Mouse (Mus musculus): Measurements from ENCODE around the gene Dapk1. TPM values are rescaled to one million over a fixed set of nuclear protein-coding genes. Genes with fewer than 3 reads are reported as not detected.

Dapk1 gene
- total RNA-seq, 2 experiments from 2014 or later: 105 to 110 TPM

DNA sequence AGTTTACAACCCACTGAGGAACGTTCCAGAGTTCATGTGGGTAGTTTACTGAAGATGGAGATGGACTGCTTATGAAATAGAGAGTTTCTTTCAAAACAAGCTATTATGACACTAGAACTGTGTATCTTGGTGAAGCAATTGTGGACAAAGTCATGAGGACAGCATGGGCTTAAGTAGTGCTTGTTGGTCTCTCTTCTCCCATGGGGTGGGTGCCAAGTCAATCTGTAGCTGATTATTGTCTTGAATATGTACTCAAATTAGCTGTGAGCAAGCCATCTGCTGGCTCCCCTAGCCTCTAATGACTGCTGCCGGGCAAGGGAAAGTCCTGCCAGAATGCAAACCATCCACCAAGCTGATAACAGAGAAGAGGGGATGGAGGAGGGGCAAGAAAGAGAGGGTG is 58.3 kb downstream of the Dapk1 start:
- intact Hi-C loops (cut with DNase I): no loop called here
- peak; percentile 84 for DNase-seq

- intact Hi-C loops (cut with DNase I): no loop called here
- no peak for DNase-seq
Measured at GRCm38 (mm10) chr13:60660711-60661261, 59.0 kb downstream of the Dapk1 start.

- no peak for DNase-seq
- intact Hi-C loops (cut with DNase I): no loop called here
Measured at GRCm38 (mm10) chr13:60662493-60663177, 60.9 kb downstream of the Dapk1 start.

DNA sequence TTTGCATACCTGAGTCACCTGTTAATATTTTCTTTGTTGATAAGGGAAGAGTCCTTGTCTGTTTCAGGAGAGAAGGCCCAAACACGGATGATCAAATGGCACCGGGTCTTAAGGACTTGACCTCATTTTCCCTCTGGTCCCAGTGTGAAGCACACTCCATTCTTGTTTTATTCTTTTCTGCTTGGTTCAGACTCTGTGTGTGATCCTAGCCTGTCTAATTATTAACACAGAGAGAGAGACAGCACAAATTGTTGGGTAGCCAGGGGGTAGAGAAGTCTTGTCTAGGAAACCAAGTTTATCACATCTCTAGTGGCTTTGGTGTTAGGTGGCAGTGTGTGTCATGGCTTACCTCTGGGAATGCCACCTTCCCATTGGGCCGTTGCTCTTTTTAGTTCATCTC is 62.3 kb downstream of the Dapk1 start:
- intact Hi-C loops (cut with DNase I): no loop called here
- no peak for DNase-seq

DNA sequence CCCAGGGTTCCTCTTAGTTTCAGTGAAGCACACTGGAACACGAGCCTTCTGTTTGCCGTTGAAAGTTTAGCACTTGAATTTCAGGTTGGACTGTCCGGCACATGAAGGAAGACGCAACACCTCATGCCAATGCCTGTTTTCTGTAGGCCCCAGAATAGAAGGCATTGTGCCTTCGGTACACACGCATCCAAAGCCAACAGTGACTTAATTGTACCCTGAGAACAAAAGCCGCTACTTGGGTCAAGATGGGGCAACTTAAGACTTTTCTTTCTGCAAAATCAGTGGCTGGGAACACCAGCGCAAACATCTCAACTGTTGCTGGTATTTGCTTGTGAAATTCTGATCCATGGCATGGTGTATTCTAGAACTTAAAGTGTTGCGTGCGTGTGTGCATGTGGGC is 63.1 kb downstream of the Dapk1 start:
- no peak for DNase-seq
- intact Hi-C loops (cut with DNase I): no loop called here

DNA sequence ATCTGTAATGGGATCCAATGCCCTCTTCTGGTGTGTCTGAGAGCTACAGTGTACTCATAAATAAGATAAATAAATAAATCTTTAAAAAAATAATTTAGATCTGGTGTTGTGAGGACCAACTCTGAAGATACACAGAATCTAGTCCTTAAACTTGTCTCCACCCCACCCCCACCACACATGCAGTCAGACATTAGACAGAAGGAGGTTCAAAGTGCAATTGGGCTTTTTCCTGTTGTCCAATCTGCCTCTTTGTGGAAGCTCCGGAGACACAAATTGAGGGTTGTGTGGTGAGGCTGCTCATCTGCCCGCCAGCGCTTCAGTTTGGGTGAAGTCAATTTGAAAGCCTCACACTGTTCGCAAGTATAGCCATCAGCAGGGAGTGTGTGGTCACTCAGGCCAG is 63.7 kb downstream of the Dapk1 start:
- intact Hi-C loops (cut with DNase I): no loop called here
- no peak for DNase-seq

DNA sequence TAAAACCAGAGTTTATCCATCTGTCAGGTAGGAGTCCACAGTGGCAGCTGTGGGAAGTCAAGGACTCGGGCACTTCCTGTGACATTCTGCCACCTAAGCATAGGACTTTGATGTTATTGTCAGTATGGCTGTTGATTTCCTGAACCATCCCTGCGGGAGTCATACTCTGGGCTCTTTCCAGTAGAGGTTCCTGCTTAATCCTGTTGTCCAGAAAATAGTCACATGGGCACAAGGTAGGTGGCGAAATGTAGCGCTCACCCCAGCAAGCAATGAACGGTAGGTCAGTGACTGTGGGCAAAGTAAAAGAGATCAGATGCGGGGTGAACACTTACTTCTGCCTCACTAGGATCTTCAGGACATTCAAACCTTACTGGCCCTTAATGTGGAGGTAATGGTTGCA is 66.3 kb downstream of the Dapk1 start:
- DNase-seq: no peak
- intact Hi-C loops (cut with DNase I): no loop called here

DNA sequence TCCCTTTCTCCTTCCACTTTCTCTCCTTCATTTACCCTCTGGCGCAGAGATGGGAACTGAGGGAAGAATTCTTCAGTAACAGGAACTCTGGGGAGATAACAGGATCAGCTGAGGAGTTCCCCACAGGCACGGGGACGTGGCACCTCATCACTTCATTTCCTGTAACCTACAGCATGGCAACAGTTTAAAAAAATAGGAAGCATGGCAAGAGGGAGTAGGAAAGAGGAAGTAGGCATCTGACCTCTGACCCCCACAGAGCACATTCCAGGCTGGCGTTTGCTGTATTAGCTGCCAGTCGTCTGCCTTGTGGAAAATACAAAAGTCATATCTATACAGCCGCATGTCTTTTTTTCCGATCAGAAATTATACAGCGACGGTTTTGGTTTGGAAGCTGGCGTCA is 68.9 kb downstream of the Dapk1 start:
- intact Hi-C loops (cut with DNase I): no loop called here

GRCm38 (mm10) chr13:60671235-60671634 is 69.5 kb downstream of the Dapk1 start:
- DNase-seq: no peak
- intact Hi-C loops (cut with DNase I): no loop called here

More for the DNA sequence above, 68.9 kb downstream of the Dapk1 start:
- no peak for DNase-seq

DNA sequence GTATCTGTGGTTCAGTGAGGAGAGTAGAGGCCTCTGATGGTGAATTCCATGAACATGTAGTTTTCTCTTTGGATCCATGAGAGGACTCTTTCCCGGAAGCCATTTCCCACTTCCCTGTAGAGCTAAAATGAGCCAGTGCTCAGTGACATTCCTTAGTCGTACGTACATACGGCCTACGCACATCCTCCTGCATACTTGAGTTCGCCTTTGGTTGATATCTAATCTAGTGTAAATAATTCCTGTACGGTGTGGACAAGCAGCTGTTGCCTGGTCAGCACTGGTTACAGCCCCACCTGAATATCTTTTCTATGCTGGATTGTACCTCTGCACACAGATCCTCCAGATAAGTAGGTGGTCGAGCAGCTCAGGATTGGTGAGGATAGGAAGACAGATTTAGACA is 70.5 kb downstream of the Dapk1 start:
- intact Hi-C loops (cut with DNase I): no loop called here
- no peak for DNase-seq

DNA sequence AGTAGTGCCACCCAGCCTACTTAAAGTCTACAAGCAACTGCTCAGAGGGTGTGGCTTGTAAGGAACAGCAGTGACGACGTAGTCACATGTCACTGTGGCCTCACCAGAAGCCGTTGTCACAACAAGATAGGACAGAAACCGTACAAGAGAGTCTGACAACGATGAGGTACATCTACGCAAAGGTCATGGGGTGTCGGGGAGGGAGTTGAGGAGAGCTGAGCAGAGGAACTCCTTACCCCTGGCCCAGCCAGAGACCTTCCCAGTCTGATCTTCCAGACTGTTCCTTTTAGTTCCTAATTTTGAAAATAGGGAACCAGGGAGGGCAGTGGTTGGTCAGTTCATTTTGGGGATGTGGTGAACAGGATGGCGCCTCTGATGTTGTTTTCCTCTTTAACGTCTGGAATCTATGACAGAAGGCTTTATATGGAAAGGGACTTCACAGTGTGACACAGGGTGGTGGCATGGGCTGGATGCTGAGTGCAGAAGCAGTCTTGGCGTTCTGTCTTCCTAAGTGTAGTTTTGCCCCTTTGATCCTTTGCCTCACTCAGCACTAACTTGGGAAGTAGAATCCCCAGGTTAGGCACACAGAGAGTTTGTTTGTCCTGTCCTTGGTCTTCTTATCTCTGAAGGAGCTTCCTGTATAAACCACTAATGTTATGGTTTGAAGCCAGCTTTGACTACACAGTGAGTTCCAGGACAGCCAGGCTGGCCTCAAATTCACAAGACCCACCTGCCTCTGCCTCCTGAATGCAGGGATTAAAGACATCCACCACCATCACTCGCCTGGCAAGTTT is 71.3 kb downstream of the Dapk1 start:
- no peak for DNase-seq
- intact Hi-C loops (cut with DNase I): no loop called here

- no peak for DNase-seq
- intact Hi-C loops (cut with DNase I): no loop called here
Measured at GRCm38 (mm10) chr13:60674301-60674700, 72.6 kb downstream of the Dapk1 start.

GRCm38 (mm10) chr13:60674911-60675310 is 73.2 kb downstream of the Dapk1 start:
- intact Hi-C loops (cut with DNase I): no loop called here

GRCm38 (mm10) chr13:60675416-60675815 is 73.7 kb downstream of the Dapk1 start:
- DNase-seq: no peak
- intact Hi-C loops (cut with DNase I): no loop called here

More at GRCm38 (mm10) chr13:60674911-60675310, 73.2 kb downstream of the Dapk1 start:
- DNase-seq: no peak

GRCm38 (mm10) chr13:60678912-60679311 is 77.2 kb downstream of the Dapk1 start:
- DNase-seq: no peak
- intact Hi-C loops (cut with DNase I): no loop called here

DNA sequence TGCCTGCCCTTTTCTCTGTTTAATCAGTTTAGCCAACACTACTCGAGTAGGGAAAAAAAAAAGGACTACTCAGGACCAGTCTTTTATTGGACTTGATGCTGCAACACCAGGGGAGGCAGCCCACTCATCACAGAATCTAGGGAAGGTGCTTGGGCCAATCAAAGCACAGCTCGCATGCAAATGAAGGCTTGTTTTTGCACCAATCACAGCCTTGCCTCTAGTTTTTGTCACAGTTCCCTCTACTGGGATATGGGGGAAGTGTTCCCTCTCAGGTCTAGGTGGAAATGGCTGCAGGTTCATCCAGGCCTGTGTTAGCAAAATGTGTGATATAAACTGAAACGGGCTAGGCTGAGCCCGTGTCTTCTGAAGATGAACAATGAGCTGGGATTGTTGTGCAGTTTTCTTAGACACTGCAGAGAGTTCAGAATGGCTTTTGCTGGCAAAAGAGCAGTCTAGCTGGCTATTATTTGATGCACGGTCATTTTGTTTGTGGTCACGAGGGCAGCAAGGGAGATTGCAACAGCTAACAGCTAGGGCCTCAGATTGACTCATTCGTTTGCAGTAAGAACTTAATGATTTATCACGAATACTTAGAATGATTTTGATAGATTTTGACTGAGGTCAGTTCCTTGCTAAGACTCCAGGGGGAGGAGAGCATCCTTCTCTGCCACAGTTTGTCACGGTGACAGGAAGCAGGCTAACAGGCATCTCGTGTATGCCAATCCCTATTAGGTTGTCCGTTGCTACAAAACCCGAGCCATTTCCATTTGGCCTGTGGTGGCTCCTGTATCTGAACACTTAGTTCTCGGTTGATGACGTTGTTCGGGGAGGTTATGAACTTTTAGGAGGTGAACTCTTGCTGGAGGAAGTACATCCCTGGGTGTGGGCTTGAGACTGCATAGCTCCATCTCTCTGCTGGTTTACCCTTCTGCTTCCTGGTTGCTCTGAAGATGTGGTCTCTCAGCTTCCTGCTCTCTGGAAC is 81.3 kb downstream of the Dapk1 start:
- intact Hi-C loops (cut with DNase I): no loop called here
- DNase-seq: no peak

- intact Hi-C loops (cut with DNase I): no loop called here
- DNase-seq: peak; percentile 40
Measured at GRCm38 (mm10) chr13:60684050-60684760, 82.5 kb downstream of the Dapk1 start.

DNA sequence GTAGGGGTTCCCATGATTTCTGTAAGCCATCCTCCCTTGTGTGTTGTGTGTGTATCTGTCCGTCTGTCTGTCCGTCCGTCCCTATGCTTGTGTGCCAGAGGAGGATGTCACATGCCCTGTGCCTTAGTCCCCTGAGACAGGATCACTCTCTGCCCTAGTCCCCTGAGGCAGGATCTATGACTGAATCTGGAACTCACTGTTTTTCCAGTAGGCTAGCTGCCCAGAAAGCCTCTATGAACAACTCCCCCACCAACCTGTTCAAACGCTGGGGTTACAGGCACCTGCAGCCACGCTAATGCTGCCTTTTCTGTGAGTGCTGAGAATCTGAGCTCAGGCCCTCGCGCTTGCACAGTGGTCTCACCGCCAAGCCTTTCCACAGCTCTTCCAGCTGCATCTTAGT is 83.1 kb downstream of the Dapk1 start:
- no peak for DNase-seq
- intact Hi-C loops (cut with DNase I): no loop called here

DNA sequence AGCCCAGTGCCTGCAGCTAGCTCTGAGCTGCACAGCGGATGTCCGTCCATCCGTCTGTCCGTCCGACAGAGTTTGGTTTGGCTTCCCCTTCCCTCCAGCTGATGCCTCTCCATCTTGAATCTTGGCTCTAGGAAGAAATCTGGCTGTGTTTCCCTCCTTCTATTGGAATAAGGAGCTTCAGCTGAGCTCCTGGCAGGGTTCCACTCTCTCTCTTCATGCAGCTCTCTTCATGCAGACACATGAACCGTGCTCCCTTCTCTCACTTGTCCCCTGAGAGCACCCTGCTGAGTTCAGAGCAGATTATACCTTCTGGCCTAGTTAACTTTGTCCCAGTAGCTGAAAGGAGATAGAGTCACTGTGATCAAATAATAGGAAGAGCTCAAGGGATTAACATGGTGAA is 83.5 kb downstream of the Dapk1 start:
- peak; percentile 70 for DNase-seq
- intact Hi-C loops (cut with DNase I): no loop called here

- no peak for DNase-seq
- intact Hi-C loops (cut with DNase I): no loop called here
Measured at GRCm38 (mm10) chr13:60686024-60686663, 84.4 kb downstream of the Dapk1 start.

Measured in left cerebral cortex, postnatal 4 days (tissue).